Mouse (Mus musculus) heart, adult 11 months (tissue): Measurements from ENCODE around the gene Fcrl5.
A peak's percentile ranks its signal among the peaks of the same experiment; 100 is the strongest.

Experiments used
- DNase-seq: peaks from one replicate; pipeline ENCODE4 v3.0.0; 2022

The Fcrl5 gene

GRCm38 (mm10) chr3:87528841-87529240, 93.3 kb downstream of the Fcrl5 start:
- no peak for DNase-seq

DNA sequence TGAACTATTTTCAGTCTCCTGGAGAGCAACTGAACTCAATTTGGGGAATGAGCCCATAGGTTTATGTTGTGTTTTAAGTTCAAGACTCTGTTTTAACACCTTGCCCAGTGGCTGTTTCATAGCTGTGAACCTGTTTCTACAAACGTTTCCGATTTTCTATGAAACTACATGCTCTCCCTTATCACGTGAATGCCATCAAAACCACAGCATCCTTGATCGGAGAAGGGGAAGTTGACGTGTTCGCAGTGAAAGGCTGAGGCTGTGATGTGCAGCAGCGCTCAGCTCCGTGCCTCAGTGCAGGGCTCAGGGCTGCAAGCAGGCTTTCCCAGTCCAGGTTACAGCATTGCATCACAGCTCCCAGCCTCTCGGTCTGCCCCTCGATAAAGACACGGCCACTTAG, 94.0 kb downstream of the Fcrl5 start:
- DNase-seq, result peak; percentile 88

DNA sequence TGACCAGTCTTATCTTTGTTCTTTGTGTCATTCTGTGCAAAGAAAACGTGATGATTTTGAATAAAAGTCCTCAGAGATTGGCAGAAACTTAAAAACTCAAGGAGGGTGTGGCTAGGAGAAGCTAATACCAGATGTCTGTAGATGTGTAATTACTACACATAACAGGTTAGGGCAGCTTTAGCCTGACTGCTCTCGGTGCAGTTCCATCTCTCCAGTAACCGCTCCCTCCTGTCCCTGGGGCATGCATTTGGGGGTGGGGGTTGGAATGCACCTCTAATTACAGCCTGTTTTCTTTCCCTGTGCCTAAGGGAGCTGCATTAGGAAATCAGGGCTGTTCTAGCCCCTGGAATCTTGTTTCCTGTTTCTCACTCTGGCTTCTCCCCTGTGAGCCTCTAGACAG, 94.7 kb downstream of the Fcrl5 start:
- no peak for DNase-seq

- DNase-seq, result no peak
Observed at GRCm38 (mm10) chr3:87533667-87534378, 98.2 kb downstream of the Fcrl5 start.

- DNase-seq, result no peak
Observed at GRCm38 (mm10) chr3:87538034-87538433, 102.5 kb downstream of the Fcrl5 start.

GRCm38 (mm10) chr3:87540028-87540675, 104.6 kb downstream of the Fcrl5 start:
- no peak for DNase-seq

- DNase-seq, result peak; percentile 93
Observed at GRCm38 (mm10) chr3:87540714-87541113, 105.1 kb downstream of the Fcrl5 start.

GRCm38 (mm10) chr3:87542481-87543215, 107.1 kb downstream of the Fcrl5 start:
- peak; percentile 97 for DNase-seq

- no peak for DNase-seq
Observed at GRCm38 (mm10) chr3:87545554-87545953, 110.0 kb downstream of the Fcrl5 start.

GRCm38 (mm10) chr3:87546291-87546721, 110.7 kb downstream of the Fcrl5 start:
- no peak for DNase-seq

DNA sequence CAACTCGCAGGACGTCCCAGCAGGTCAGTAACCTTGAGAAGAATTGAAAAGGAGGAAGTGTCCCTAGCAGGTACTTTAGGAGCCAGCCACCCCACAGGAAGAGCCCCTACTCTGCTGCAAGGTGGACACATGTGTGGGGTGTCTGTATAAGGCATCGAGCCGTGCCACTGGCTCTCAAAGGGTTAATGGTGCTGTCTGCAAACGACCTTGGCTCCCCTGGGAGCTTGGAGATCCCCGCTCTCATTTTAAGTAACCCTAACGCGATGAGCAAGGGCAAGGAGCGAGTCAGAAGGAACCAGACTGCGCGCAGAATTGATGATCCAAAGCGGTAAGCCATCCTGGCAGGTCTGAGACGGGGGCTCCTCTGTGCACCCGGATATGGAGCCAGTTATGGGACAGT, 114.3 kb downstream of the Fcrl5 start:
- DNase-seq, result no peak
